Comparison of ENCODE assay signal across 22 mouse cellular contexts in the genomic region with DNA sequence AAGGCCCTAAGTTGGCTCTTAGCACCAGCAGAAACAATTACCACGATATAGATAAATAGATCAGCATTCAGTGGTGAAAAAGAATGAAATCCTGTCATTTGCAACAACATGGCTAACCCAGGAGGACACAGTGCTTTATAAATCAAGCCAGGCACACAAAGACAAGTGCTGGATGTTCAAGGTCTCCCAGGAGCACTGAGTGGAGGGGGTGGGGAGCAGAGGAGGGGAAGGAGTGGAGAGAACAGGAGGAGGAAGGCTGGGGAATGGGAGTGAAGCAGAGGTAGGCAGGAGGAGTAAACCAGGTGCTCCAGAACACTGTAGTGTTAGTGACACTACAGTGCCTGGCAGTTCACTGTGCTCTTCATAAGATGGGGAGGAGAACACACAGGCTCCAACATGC. TPM values are rescaled to one million over a fixed set of nuclear protein-coding genes. Genes with fewer than 3 reads are reported as not detected.
"Had no signal": no experiment of that assay in that cellular context is flagged by ENCODE, and none has a peak within 500 bp of the region (broad histone marks: within the 10 kb centered on the region; RNA-seq: fewer than 3 reads in every experiment).

No protein-coding gene starts in this region.

- H3K27me3 ChIP-seq: lung, embryonic 15.5 days; midbrain, embryonic 13.5 days; midbrain, embryonic 15.5 days; neural tube, embryonic 12.5 days; stomach, embryonic 15.5 days had no signal

- H3K4me3 ChIP-seq: lung, embryonic 15.5 days; megakaryocyte, embryonic 14.5 days; midbrain, embryonic 13.5 days; midbrain, embryonic 15.5 days; neural tube, embryonic 12.5 days; stomach, embryonic 15.5 days had no signal

- H3K9ac ChIP-seq: lung, embryonic 15.5 days; midbrain, embryonic 13.5 days; midbrain, embryonic 15.5 days; neural tube, embryonic 12.5 days; stomach, embryonic 15.5 days had no signal

- DNase-seq: lung, adult 2 months; lung, postnatal 14 days; lung, postnatal 36 days; right cerebral cortex, postnatal 14 days; thymus, adult 2 months; thymus, postnatal 25 days; thymus, postnatal 4 days had no signal

- H3K4me2 ChIP-seq: lung, embryonic 15.5 days; midbrain, embryonic 11.5 days; midbrain, embryonic 13.5 days; midbrain, embryonic 15.5 days; neural tube, embryonic 12.5 days; stomach, embryonic 15.5 days had no signal

- H3K36me3 ChIP-seq: stomach, embryonic 15.5 days had no signal

- H3K4me1 ChIP-seq: lung, embryonic 15.5 days; midbrain, embryonic 13.5 days; midbrain, embryonic 15.5 days; neural tube, embryonic 12.5 days had no signal

- ATAC-seq: lung, postnatal 0 days; midbrain, embryonic 13.5 days; midbrain, embryonic 15.5 days had no signal

- H3K27ac ChIP-seq: lung, embryonic 15.5 days; midbrain, embryonic 13.5 days; midbrain, embryonic 15.5 days; neural tube, embryonic 12.5 days; stomach, embryonic 15.5 days; stomach, postnatal 0 days had no signal

- H3K9me3 ChIP-seq: lung, embryonic 15.5 days; megakaryocyte, embryonic 14.5 days; midbrain, embryonic 13.5 days; midbrain, embryonic 15.5 days; neural tube, embryonic 12.5 days; stomach, embryonic 15.5 days had no signal

RNA-seq across cellular contexts. Expression of gene Prss38, which starts 30.3 kb away (rescaled TPM):
- total RNA-seq: megakaryocyte progenitor cell, adult 5-6 weeks; midbrain, postnatal 0 days; monocyte, adult 5-6 weeks; neutrophil, adult 5-6 weeks had no signal
- polyA plus RNA-seq: lung, adult 2 months; lung, embryonic 15.5 days; lung, postnatal 0 days; midbrain, embryonic 11.5 days; midbrain, embryonic 13.5 days; midbrain, postnatal 0 days; neural tube, embryonic 12.5 days; neural tube, embryonic 14.5 days; spleen, adult 2 months; stomach, embryonic 15.5 days; stomach, postnatal 0 days; thymus, adult 2 months had no signal
